Mouse (Mus musculus) ES-Bruce4 (cell line): ENCODE measurements around the gene Thsd1. TPM values are rescaled to one million over a fixed set of nuclear protein-coding genes. Genes with fewer than 3 reads are reported as not detected.

ENCODE experiments used
- H3K27ac ChIP-seq: 2 replicates; pipeline ENCODE4 v1.5.1; 2012; ENCODE audit warnings: low read length, inconsistent platforms; ENCODE audit not compliant: insufficient read depth
- H3K27me3 ChIP-seq: 2 replicates; pipeline ENCODE4 v1.6.1; 2012; ENCODE audit warnings: mild to moderate bottlenecking, low read length, inconsistent platforms; ENCODE audit not compliant: control insufficient read depth, poor library complexity, insufficient read depth, severe bottlenecking
- H3K36me3 ChIP-seq: 2 replicates; pipeline ENCODE4 v1.6.1; 2012; ENCODE audit warnings: inconsistent platforms, mild to moderate bottlenecking, low read length, moderate library complexity; ENCODE audit not compliant: control insufficient read depth, poor library complexity, insufficient read depth, severe bottlenecking
- H3K4me1 ChIP-seq: one replicate; pipeline ENCODE4 v1.8.1; 2011; ENCODE audit warnings: low read length; ENCODE audit not compliant: control insufficient read depth, insufficient read depth
- H3K4me3 ChIP-seq: 2 replicates; pipeline ENCODE4 v1.5.1; 2011; ENCODE audit warnings: low read depth, mild to moderate bottlenecking, low read length
- H3K9ac ChIP-seq: 2 replicates; pipeline ENCODE4 v1.6.1; 2012; ENCODE audit warnings: low read depth, mild to moderate bottlenecking, inconsistent platforms; ENCODE audit not compliant: poor library complexity, severe bottlenecking
- H3K9me3 ChIP-seq: replicated peaks from 2 replicates; pipeline ENCODE4 v1.6.1; 2012; ENCODE audit warnings: mild to moderate bottlenecking, low read length, inconsistent platforms; ENCODE audit not compliant: control insufficient read depth, poor library complexity, insufficient read depth, severe bottlenecking
- CTCF ChIP-seq: IDR thresholded peaks from one replicate; pipeline ENCODE4 v1.8.1; 2011; ENCODE audit warnings: low read depth, low read length
- EP300 ChIP-seq: IDR thresholded peaks from 2 replicates; pipeline ENCODE4 v1.6.1; 2011; ENCODE audit warnings: low read depth, low read length; ENCODE audit not compliant: insufficient read depth
- POLR2A ChIP-seq: IDR thresholded peaks from one replicate; pipeline ENCODE4 v1.8.1; 2011; ENCODE audit warnings: low read length; ENCODE audit not compliant: insufficient read depth
- polyA plus RNA-seq: library from polyadenylated mRNA; stranded (reverse); fragments of >200 nt; gene quantifications from 2 replicates; pipeline ENCODE4 v1.2.4, GENCODE M21; 2011; ENCODE audit warnings: low read depth; ENCODE audit not compliant: missing spikeins, insufficient read depth, insufficient read length

Gene Thsd1
- polyA plus RNA-seq = 0.63 and 0.91 TPM in 2 replicates

GRCm38 (mm10) chr8:22227061-22227877 is at the start of gene Thsd1:
Gene Thsd1, plus strand, starts transcription at chr8:22227313.
- Histone ChIP-seq H3K27ac (no peak within 1 kb of the TSS), H3K4me3 (peak within 1 kb of the TSS; percentile 89), H3K4me1 (no peaks in the 10 kb centered on the region), H3K27me3 (peaks cover 2% of the 10 kb centered on the region; the same call in 1 of the 2 replicates), H3K9me3 (no peaks in the 10 kb centered on the region), H3K36me3 (no peaks in the 10 kb centered on the region), H3K9ac (peak within 1 kb of the TSS; percentile 41)
- TF ChIP-seq POLR2A = no peak
- no peak for TF ChIP-seq EP300

DNA sequence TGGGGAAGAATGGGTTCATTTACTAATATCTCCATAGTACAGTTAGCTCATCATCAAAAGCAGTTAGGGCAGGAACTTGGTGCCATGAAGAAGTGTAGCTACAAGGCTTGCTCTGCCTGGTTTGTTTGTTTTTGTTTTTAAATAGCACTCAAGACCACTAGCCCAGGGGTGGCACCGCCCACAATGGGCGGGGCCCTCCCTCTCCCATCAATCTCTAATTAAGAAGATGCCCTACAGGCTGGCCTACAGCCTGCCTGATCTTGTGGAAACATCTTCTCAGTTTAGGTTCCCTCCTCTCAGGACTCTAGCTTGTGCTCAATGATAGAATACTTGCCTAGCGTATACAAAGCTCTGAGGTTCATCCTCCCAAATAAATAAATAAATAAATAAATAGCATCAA is 42.2 kb upstream of the Thsd1 start:
- no peak for TF ChIP-seq CTCF
- no peak for TF ChIP-seq POLR2A
- no peak for TF ChIP-seq EP300
- Histone ChIP-seq H3K4me3 (peak overlapping the region; percentile 30), H3K27ac (no peak overlapping the region), H3K9ac (peak overlapping the region; percentile 92), H3K4me1 (no peaks in the 10 kb centered on the region), H3K9me3 (no peaks in the 10 kb centered on the region), H3K36me3 (peaks cover 22% of the 10 kb centered on the region), H3K27me3 (no peaks in the 10 kb centered on the region; the same call in 1 of the 2 replicates)

DNA sequence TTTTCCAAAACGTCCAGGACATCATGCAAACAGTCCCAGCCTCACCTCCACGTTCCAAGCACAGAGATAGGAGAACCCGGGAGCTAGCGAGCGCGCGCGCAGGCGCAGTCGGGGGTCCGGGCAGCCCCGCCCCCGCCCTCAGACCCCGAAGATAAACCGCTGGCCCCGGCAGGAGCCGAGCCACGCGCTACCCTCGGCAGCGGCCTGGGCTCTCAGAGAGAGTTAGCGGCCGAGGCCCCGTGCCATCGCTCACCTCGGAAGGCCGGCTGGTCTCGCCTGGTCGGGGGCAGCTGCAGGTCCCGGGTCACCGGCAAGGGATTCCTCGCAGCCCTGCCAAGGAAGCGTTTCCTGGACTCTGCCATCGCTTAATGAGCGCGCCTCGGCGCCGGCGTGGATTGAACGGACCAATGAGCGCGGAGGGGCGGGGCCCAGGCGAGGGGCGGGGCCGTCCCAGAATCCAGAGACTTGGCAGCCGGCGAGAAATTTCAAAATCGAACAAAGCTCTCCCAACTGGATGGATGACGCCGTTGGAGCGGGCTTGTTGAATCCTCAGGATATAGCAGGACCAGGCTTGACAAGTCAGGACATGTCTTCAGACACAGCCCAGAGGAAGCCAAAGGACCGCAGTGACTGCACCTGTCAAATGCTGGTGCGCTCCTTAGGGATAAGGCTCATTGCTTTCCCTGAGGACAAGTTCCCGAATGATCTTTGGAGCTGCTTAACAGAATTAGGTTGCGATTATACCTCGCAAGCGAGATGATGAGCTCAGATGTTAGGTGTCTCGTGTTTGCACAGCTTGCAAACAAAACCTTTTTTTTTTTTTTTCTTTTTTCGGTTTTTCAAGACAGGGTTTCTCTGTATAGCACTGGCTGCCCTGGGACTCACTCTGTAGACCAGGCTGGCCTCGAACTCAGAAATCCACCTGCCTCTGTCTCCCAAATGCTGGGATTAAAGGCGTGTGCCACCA is 41.4 kb upstream of the Thsd1 start, which contains the start of gene Ckap2:
Ckap2 (minus strand) TSS at position 389 of the 967 bp plus-strand sequence.
- Histone ChIP-seq H3K9ac (peak within 1 kb of the TSS; percentile 92), H3K4me3 (peak within 1 kb of the TSS; percentile 87), H3K36me3 (peaks cover 19% of the 10 kb centered on the region), H3K4me1 (no peaks in the 10 kb centered on the region), H3K27ac (peak within 1 kb of the TSS; percentile 97), H3K27me3 (no peaks in the 10 kb centered on the region; the same call in 1 of the 2 replicates), H3K9me3 (no peaks in the 10 kb centered on the region)
- peak; percentile 48 for TF ChIP-seq POLR2A
- no peak for TF ChIP-seq CTCF
- TF ChIP-seq EP300 = 0 out of 2 replicates have a peak, but pooled peaks have one; percentile 32

- TF ChIP-seq EP300 (no peak), CTCF (peak; percentile 92), POLR2A (no peak)
- H3K4me3 ChIP-seq = peak within 1 kb of the TSS; percentile 88
- H3K27me3 ChIP-seq = no peaks in the 10 kb centered on the region; the same call in 1 of the 2 replicates
- H3K4me1 ChIP-seq = peaks cover 2% of the 10 kb centered on the region
- peak within 1 kb of the TSS; percentile 99 for H3K9ac ChIP-seq
- H3K36me3 ChIP-seq = no peaks in the 10 kb centered on the region
- peak within 1 kb of the TSS; percentile 79 for H3K27ac ChIP-seq
- H3K9me3 ChIP-seq = no peaks in the 10 kb centered on the region
These were observed 34.3 kb upstream of the Thsd1 start, which contains the start of gene Vps36 for GRCm38 (mm10) chr8:22192660-22193431. Gene Vps36, plus strand, starts transcription at chr8:22192809.

DNA sequence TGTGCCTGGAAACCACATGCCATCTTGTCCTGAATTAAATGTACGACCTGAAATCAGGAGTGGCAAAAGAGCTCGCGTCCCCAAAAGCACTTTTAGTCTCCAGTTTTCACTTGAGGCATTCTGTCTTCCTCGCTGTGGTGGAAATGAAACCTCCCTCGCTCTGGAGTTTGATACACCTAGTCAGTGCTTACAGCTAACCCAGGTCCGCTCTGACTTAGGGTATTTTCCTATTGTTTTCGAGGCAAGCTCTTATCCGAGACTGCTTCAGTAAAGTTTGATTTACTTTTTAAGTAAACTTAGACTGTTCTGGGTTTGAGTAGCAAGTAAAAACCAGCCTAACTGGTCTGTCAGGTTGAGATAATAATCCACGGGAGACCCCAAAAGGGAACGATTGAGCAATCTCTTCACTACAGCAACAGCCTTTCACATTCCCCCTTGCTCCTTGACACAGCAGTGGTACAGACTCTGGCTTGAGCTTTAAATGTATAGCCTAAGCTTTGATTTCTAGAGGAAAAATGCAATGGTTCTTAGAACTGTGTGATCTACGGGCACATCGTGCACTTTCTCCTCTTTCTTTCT is 33.6 kb upstream of the Thsd1 start:
- H3K4me3 ChIP-seq = peak overlapping the region; percentile 88
- H3K9me3 ChIP-seq = no peaks in the 10 kb centered on the region
- H3K27ac ChIP-seq = peak overlapping the region; percentile 50; the same call in 1 of the 2 replicates
- no peaks in the 10 kb centered on the region for H3K36me3 ChIP-seq
- peaks cover 2% of the 10 kb centered on the region for H3K4me1 ChIP-seq
- TF ChIP-seq EP300 (no peak), POLR2A (no peak), CTCF (no peak)
- peak overlapping the region; percentile 99 for H3K9ac ChIP-seq
- H3K27me3 ChIP-seq = no peaks in the 10 kb centered on the region; the same call in 1 of the 2 replicates
